Mouse (Mus musculus) megakaryocyte, embryonic 14.5 days (primary cell): ENCODE results near the gene Inpp4b. TPM values are rescaled to one million over a fixed set of nuclear protein-coding genes. Genes with fewer than 3 reads are reported as not detected.

Experiments
- H3K27me3 ChIP-seq: replicated peaks from 2 replicates; pipeline ENCODE3; 2012; ENCODE audit warnings: inconsistent platforms
- H3K36me3 ChIP-seq: replicated peaks from 2 replicates; pipeline ENCODE3; 2012; ENCODE audit warnings: low read length, inconsistent platforms, mixed read lengths
- H3K4me1 ChIP-seq: 2 replicates; pipeline ENCODE4 v1.6.1; 2012; ENCODE audit warnings: inconsistent platforms
- H3K4me3 ChIP-seq: replicated peaks from 2 replicates; pipeline ENCODE3; 2012; ENCODE audit warnings: moderate library complexity, mild to moderate bottlenecking, inconsistent platforms
- H3K9me3 ChIP-seq: 2 replicates; pipeline ENCODE4 v1.6.1; 2012; ENCODE audit warnings: inconsistent platforms
- FLI1 ChIP-seq: IDR thresholded peaks from 2 replicates; pipeline ENCODE4 v1.6.1; 2012; ENCODE audit warnings: low read length, inconsistent platforms, mixed read lengths
- GATA1 ChIP-seq: IDR thresholded peaks from 3 replicates; pipeline ENCODE4 v1.6.1; 2012; ENCODE audit warnings: mixed read lengths, low read length, inconsistent platforms, borderline replicate concordance
- polyA plus RNA-seq: library from polyadenylated mRNA; stranded (reverse); fragments of >175 nt; gene quantifications from 2 replicates; pipeline ENCODE4 v1.2.3, GENCODE M21; 2012; ENCODE audit warnings: low replicate concordance; ENCODE audit not compliant: insufficient read depth

The Inpp4b gene
- polyA plus RNA-seq, 1 experiment: 1.1 TPM

- peaks cover 4% of the 10 kb centered on the region for H3K9me3 ChIP-seq
- TF ChIP-seq FLI1 (no peak), GATA1 (no peak)
These were observed 18.8 kb downstream of the Inpp4b start for GRCm38 (mm10) chr8:81361162-81361561.

GRCm38 (mm10) chr8:81370607-81371006, 28.3 kb downstream of the Inpp4b start:
- TF ChIP-seq GATA1 (no peak), FLI1 (no peak)
- H3K4me3 ChIP-seq: peak overlapping the region; percentile 80
- no peaks in the 10 kb centered on the region for H3K27me3 ChIP-seq
- H3K9me3 ChIP-seq: peaks cover 4% of the 10 kb centered on the region
- peaks cover 67% of the 10 kb centered on the region for H3K36me3 ChIP-seq
- peaks cover 78% of the 10 kb centered on the region for H3K4me1 ChIP-seq

More at GRCm38 (mm10) chr8:81361162-81361561, 18.8 kb downstream of the Inpp4b start:
- Histone ChIP-seq H3K36me3 (peaks cover 49% of the 10 kb centered on the region), H3K4me3 (peak overlapping the region; percentile 50), H3K27me3 (no peaks in the 10 kb centered on the region), H3K4me1 (peaks cover 71% of the 10 kb centered on the region)

GRCm38 (mm10) chr8:81371844-81372243, 29.5 kb downstream of the Inpp4b start:
- H3K4me3 ChIP-seq: no peak overlapping the region
- TF ChIP-seq FLI1: no peak
- TF ChIP-seq GATA1: no peak
- H3K4me1 ChIP-seq: peaks cover 79% of the 10 kb centered on the region
- H3K27me3 ChIP-seq: no peaks in the 10 kb centered on the region
- H3K36me3 ChIP-seq: peaks cover 63% of the 10 kb centered on the region
- no peaks in the 10 kb centered on the region for H3K9me3 ChIP-seq

GRCm38 (mm10) chr8:81374877-81375475, 32.6 kb downstream of the Inpp4b start:
- peaks cover 58% of the 10 kb centered on the region for H3K4me1 ChIP-seq
- no peaks in the 10 kb centered on the region for H3K9me3 ChIP-seq
- H3K36me3 ChIP-seq: peaks cover 55% of the 10 kb centered on the region
- H3K4me3 ChIP-seq: no peak overlapping the region
- H3K27me3 ChIP-seq: no peaks in the 10 kb centered on the region
- TF ChIP-seq FLI1 (no peak), GATA1 (no peak)

GRCm38 (mm10) chr8:81388953-81389352, 46.6 kb downstream of the Inpp4b start:
- no peak for TF ChIP-seq FLI1
- TF ChIP-seq GATA1: no peak

GRCm38 (mm10) chr8:81399071-81399470, 56.7 kb downstream of the Inpp4b start:
- no peak overlapping the region for H3K4me3 ChIP-seq
- no peaks in the 10 kb centered on the region for H3K27me3 ChIP-seq
- H3K36me3 ChIP-seq: peaks cover 37% of the 10 kb centered on the region
- peaks cover 25% of the 10 kb centered on the region for H3K4me1 ChIP-seq
- TF ChIP-seq GATA1: no peak
- TF ChIP-seq FLI1: no peak
- no peaks in the 10 kb centered on the region for H3K9me3 ChIP-seq

More at GRCm38 (mm10) chr8:81388953-81389352, 46.6 kb downstream of the Inpp4b start:
- Histone ChIP-seq H3K4me3 (no peak overlapping the region), H3K4me1 (peaks cover 35% of the 10 kb centered on the region), H3K36me3 (peaks cover 45% of the 10 kb centered on the region), H3K27me3 (no peaks in the 10 kb centered on the region), H3K9me3 (peaks cover 4% of the 10 kb centered on the region; the same call in 1 of the 2 replicates)

GRCm38 (mm10) chr8:81399501-81399900, 57.1 kb downstream of the Inpp4b start:
- no peaks in the 10 kb centered on the region for H3K9me3 ChIP-seq
- H3K27me3 ChIP-seq: no peaks in the 10 kb centered on the region
- peaks cover 21% of the 10 kb centered on the region for H3K4me1 ChIP-seq
- no peak for TF ChIP-seq GATA1
- no peak for TF ChIP-seq FLI1
- H3K36me3 ChIP-seq: peaks cover 35% of the 10 kb centered on the region
- no peak overlapping the region for H3K4me3 ChIP-seq

GRCm38 (mm10) chr8:81412707-81413106, 70.4 kb downstream of the Inpp4b start:
- Histone ChIP-seq H3K36me3 (peaks cover 69% of the 10 kb centered on the region), H3K9me3 (no peaks in the 10 kb centered on the region), H3K4me3 (no peak overlapping the region), H3K4me1 (peaks cover 31% of the 10 kb centered on the region), H3K27me3 (no peaks in the 10 kb centered on the region)
- TF ChIP-seq GATA1 (no peak), FLI1 (no peak)

- Histone ChIP-seq H3K4me3 (no peak overlapping the region), H3K27me3 (no peaks in the 10 kb centered on the region), H3K4me1 (peaks cover 9% of the 10 kb centered on the region), H3K9me3 (no peaks in the 10 kb centered on the region), H3K36me3 (peaks cover 26% of the 10 kb centered on the region)
- TF ChIP-seq GATA1 (no peak), FLI1 (no peak)
These were observed 101.6 kb downstream of the Inpp4b start for GRCm38 (mm10) chr8:81443957-81444356.

- H3K27me3 ChIP-seq: no peaks in the 10 kb centered on the region
- H3K4me3 ChIP-seq: peak overlapping the region; percentile 38
- H3K36me3 ChIP-seq: no peaks in the 10 kb centered on the region
- no peaks in the 10 kb centered on the region for H3K9me3 ChIP-seq
- TF ChIP-seq FLI1 (no peak), GATA1 (no peak)
- H3K4me1 ChIP-seq: peaks cover 41% of the 10 kb centered on the region
These were observed 107.4 kb downstream of the Inpp4b start for GRCm38 (mm10) chr8:81449798-81450197.

- peaks cover 6% of the 10 kb centered on the region for H3K36me3 ChIP-seq
- H3K27me3 ChIP-seq: no peaks in the 10 kb centered on the region
- peaks cover 54% of the 10 kb centered on the region for H3K4me1 ChIP-seq
- no peak for TF ChIP-seq FLI1
- no peak for TF ChIP-seq GATA1
- H3K9me3 ChIP-seq: no peaks in the 10 kb centered on the region
- peak overlapping the region; percentile 26 for H3K4me3 ChIP-seq
These were observed 109.7 kb downstream of the Inpp4b start for GRCm38 (mm10) chr8:81452082-81452481.
